Mouse (Mus musculus) heart, postnatal 0 days (tissue): ENCODE measurements around the gene Vezt.

ENCODE experiments used
- CTCF ChIP-seq: IDR thresholded peaks from 2 replicates; pipeline ENCODE4 v1.5.1; 2016; ENCODE audit warnings: antibody characterized with exemption, control low read depth, low read depth
- EP300 ChIP-seq: IDR thresholded peaks from 2 replicates; pipeline ENCODE4 v1.6.1; 2016; ENCODE audit warnings: antibody characterized with exemption, low read depth

DNA sequence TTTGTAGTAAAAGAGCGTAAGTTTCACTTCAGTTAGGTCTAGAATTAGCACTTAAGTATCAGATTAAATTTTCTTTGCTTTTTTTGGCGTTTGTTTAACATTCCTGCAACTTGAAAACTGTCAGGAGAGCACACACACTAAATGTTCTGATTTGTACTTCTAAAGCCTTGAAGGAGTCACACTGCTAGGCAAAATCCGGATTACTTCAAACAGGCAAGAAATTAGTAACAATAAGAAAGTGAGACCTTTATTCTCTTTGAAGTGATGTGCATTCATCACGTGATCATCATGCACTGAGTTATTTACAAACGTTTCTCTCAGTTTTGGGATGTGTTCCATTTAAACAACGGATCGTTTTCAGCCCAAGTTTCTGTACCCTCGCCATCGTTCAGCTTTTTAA lies 1.6 kb upstream of the Vezt start:
- TF ChIP-seq EP300 (no peak), CTCF (no peak)
